Mouse (Mus musculus) CD4-positive naive resting alpha-beta T cell, adult 76 days (primary cell): ENCODE results near the gene Lcn8. TPM values are rescaled to one million over a fixed set of nuclear protein-coding genes. Genes with fewer than 3 reads are reported as not detected.

Source experiments
- total RNA-seq: library from RNA; stranded (reverse); gene quantifications from one replicate; pipeline ENCODE4 v1.2.4, GENCODE M21; 2023

Gene Lcn8
- not detected for total RNA-seq

DNA sequence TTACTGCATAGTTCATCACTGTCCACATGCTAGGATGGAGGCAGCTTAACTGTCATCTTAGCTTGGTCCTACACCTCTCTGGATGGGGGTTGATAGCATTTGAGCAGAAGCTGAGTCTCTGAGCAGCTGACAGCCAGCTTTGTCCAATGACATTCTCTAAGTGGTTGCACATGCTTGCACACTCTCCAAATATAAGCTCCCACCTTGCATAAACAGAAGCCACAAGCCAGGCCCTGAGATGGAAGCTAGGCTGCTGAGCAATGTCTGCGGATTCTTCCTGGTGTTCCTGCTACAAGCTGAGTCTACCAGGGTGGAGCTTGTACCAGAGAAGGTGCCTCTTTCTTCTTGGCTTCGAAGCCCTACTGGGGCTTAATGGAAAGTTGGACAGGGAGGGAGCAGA is at the start of gene Lcn8:
Gene Lcn8, plus strand, starts transcription at position 219 of the 400 bp plus-strand sequence.

DNA sequence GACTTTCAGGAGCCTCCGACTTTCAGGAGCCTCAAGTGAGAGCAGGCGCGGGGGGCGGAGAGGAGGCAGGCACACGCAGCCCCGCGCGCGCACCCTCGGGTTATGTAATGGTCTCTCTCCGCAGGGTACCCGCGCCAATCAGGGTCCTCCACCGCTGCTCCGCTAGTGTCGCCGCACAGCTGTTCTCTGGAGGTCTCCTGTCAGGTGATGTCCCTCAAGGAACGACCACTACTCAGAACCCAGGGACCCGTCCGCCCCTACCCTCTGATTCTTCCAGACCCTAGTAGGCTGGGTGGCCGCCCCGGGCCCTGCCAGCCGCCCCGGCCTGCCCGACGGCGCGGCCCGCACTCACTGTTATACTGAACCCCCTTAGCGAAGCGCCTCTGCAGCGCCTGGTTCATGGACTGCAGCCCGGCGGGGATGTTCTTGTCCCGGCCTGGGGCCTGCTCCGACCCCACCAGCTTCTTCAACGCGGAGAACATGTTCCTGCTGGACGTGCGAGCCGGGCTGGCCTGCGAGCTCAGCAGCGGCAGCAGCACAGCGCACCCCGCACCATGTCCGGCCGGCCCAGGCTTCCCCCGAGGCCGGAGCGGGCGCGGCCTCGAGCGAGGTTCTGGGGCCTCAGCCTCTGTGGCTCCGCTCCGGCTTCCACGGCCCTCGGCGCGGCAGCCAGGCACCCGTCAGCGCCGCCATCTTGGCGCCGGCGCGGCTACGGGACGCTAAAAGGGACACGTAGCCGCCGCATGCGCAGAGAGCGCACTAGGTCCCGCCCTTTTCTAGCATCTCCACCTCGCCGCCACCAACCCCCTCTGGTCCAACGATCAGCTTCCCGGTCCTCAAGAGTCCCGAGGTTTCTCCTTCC is 44.9 kb upstream of the Lcn8 start, which contains the start of gene Rabl6:
Gene Rabl6, minus strand, starts transcription at position 761 of the 862 bp plus-strand sequence.

DNA sequence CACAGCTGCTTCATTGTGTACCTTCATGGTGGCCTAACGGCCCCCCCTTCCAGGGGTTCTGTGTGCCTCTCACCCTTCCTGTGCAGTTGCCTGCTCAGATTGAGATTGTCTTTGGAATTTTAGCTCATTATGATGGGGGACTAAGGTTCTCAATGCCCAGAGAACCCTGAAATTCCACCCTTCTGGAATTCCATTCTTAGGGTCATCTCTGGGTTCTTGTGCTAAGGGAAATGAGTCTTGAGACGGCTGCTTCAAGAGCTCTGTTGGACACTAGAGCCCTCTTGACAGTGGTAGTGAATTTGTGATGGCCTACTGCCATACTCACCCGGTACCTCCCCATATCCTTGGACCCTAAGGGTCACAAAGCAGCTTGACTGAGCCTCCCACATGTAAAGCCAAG is 35.3 kb upstream of the Lcn8 start, which contains the start of gene Ccdc183:
Gene Ccdc183, minus strand, starts transcription at position 101 of the 400 bp plus-strand sequence.

DNA sequence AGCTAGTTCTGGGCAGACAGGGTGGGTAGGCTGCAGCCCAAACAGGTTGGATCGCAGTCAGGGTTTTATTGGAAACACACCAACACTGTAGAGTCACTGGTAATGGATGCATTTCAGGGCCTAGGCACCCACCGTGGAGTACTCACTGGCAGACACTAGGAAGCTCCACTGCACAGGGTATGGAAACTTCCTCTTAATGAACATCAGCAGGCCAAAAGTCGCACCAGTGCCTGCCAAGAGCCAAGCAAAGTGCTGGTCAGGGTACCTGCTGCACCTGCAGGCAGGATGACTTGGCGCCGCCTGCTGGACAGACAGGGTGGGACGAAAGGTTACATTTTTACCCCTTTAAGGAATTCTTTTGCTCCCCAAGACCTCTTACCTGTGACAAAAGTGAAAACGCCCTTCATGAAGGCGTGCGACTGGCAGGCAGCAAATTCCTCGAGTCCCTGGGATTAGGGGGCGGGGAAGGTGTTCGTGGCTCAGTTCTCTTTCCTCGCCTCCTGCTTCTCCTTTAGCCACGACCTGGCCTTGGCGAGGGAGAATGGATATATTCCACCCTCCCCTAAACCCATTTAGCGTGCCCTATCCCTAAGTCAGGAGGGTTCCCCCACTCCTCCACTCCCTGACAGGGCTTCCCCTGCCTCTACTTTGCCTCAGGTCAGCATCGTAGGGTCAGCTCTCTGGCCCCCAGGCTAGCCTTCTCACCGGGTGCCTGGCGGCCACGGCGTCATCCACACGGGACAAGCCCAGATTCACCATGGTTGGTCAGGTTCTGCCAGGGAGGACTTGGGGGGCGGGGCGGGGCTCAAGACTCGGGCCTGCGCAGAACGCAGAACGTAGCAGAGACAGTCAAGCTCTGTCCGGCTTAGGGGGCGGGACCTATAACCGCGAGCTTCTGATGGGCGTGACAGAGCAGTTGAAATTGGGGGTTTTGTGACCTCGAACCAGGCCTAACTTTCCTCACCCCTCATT is 31.4 kb upstream of the Lcn8 start, which contains the start of gene Tmem141:
Gene Tmem141, minus strand, starts transcription at position 777 of the 972 bp plus-strand sequence.

DNA sequence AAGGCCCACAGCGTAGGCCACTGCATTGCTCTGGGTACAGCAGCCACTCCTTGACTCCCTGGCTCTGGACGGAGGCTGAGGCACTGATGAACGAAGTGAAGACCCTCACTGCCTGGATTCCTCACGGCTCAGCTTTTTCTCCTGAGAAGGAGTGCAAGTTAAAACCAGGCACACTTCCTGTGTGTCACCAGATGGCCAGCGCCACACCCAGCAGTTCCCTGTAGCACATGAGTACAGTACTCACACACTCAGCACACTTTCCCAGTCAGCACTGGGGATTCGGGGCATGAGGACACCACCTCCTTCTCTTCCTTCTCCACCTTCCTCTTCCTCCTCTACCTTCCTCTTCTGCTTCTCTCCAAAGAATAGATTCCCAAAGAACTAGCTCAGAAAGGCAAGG is 25.1 kb upstream of the Lcn8 start, which contains the start of gene Fcna:
Gene Fcna, minus strand, starts transcription at position 220 of the 400 bp plus-strand sequence.

DNA sequence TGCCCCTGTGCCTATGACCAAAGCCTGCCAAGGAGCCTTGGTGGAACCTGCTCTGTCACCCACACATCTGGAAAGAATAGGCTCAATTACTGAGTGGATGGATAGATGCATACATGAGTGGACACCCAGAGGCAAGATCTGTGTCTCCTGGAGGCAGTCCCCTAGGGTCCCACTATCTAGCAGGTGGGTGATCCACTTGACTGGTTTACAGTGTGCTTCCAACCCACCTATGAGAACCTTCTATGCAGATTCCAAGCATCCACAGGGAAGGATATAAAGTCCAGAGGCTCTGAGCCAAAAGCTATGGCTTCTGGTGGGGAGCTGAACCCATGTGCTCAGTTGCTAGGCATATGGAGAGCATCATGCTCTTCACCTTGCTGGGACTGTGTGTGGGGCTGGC is 4.7 kb downstream of the Lcn8 start, which contains the start of gene Lcn5:
Gene Lcn5, plus strand, starts transcription at position 301 of the 400 bp plus-strand sequence.

DNA sequence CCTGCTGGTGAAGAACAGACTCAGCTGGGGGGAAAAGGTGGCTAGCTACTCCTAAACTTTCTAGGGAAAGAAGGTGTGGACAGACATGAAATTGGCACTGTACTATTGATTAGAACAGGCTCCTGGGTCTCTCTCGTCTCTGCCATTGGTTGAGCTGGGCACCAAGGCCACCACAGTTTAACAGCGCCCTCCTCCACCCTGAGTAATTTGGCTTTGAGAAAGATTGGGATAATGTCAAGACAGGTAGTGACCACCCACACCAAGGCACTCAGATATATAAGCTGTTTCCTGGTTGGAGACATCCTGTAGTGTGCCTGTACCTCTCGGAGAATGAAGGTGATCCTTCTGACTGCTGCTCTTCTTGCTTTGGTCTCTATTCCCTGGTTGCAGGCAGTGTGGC is 23.6 kb downstream of the Lcn8 start, which contains the start of gene Lcn6:
Gene Lcn6, plus strand, starts transcription at position 301 of the 400 bp plus-strand sequence.

DNA sequence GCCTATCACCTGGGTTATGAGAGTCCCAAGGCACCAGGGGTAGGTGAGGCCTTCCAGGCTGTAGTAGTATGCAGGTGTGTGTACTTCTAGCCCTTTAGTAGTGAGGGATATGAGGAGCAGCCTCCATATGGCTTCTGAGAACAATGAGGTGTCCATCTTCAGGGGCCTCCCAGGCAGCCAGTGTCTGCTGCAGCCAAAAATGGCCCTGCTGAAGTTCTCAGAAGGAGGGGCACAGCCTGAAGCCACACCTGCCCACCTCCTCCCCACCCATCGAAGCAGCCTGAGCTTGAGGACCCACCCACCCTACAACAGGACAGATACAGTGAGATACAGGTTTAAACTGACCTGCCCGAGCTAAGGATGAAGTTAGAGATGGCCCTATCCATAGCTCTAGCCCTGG is 29.5 kb downstream of the Lcn8 start, which contains the start of gene Lcn10:
Gene Lcn10, plus strand, starts transcription at position 301 of the 400 bp plus-strand sequence.

DNA sequence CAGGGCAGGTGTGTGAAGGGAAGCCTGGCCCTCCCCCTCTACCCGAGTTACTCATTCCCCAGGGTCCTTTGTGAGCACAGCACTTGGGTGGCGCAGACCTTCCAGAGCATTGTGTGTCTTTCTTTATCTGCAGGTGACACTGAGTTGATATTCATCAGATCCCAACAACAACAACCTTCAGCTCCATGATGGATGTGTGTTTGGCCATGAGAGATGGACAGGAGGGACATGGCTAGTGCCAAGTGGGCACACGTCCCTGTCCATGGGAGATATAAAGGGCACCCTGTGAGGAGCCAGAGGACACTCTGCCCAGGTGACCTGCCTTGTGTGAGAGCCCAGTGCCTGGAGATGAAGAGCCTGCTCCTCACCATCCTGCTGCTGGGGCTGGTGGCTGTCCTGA is 46.8 kb downstream of the Lcn8 start, which contains the start of gene Obp2a:
Gene Obp2a, plus strand, starts transcription at position 301 of the 400 bp plus-strand sequence.

Other genes starting within 250 kb of the Lcn8 start
- gene Fut7, start 229.9 kb upstream of the Lcn8 start, total RNA-seq = 0.67 TPM
- 67.3 TPM for gene Abca2, start 224.4 kb upstream of the Lcn8 start, total RNA-seq
- gene Clic3, start 196.3 kb upstream of the Lcn8 start, total RNA-seq = not detected
- gene Paxx, start 192.0 kb upstream of the Lcn8 start, total RNA-seq = 74.0 TPM
- gene Ptgds, start 183.1 kb upstream of the Lcn8 start, total RNA-seq = not detected
- gene Lcn12, start 159.2 kb upstream of the Lcn8 start, total RNA-seq = not detected
- gene Fbxw5, start 152.4 kb upstream of the Lcn8 start, total RNA-seq = 61.4 TPM
- gene C8g, start 151.4 kb upstream of the Lcn8 start, total RNA-seq = 0.50 TPM
- gene Traf2, start 106.2 kb upstream of the Lcn8 start, total RNA-seq = 35.1 TPM
- 98.0 TPM for gene Edf1, start 95.3 kb upstream of the Lcn8 start, total RNA-seq
- gene Mamdc4, start 78.3 kb upstream of the Lcn8 start, total RNA-seq = 2.7 TPM
- gene Phpt1, start 77.9 kb upstream of the Lcn8 start, total RNA-seq = 25.7 TPM
- gene Ajm1, start 71.4 kb upstream of the Lcn8 start, total RNA-seq = 0.38 TPM
- gene Rabl6, start 44.6 kb upstream of the Lcn8 start, total RNA-seq = 100 TPM
- not detected for gene Ccdc183, start 35.4 kb upstream of the Lcn8 start, total RNA-seq
- gene Tmem141, start 31.1 kb upstream of the Lcn8 start, total RNA-seq = 0.79 TPM
- gene Fcna, start 25.1 kb upstream of the Lcn8 start, total RNA-seq = 7.5 TPM
- gene Lcn5, start 4.8 kb downstream of the Lcn8 start, total RNA-seq = not detected
- gene Lcn6, start 23.7 kb downstream of the Lcn8 start, total RNA-seq = not detected
- gene Lcn10, start 29.6 kb downstream of the Lcn8 start, total RNA-seq = not detected
- not detected for gene Obp2a, start 46.9 kb downstream of the Lcn8 start, total RNA-seq
- 15.2 TPM for gene Bmyc, start 53.6 kb downstream of the Lcn8 start, total RNA-seq
- gene Obp2b, start 83.9 kb downstream of the Lcn8 start, total RNA-seq = not detected
- not detected for gene Lcn3, start 112.4 kb downstream of the Lcn8 start, total RNA-seq
- not detected for gene Lcn11, start 123.9 kb downstream of the Lcn8 start, total RNA-seq
- not detected for gene Gm13539, start 129.1 kb downstream of the Lcn8 start, total RNA-seq
- gene Glt6d1, start 162.7 kb downstream of the Lcn8 start, total RNA-seq = not detected
- not detected for gene Lcn9, start 170.0 kb downstream of the Lcn8 start, total RNA-seq
- not detected for gene Sohlh1, start 194.1 kb downstream of the Lcn8 start, total RNA-seq
- not detected for gene Kcnt1, start 210.6 kb downstream of the Lcn8 start, total RNA-seq